Mouse (Mus musculus) stomach, embryonic 15.5 days (tissue): ENCODE measurements around the gene Slc24a3. TPM values are rescaled to one million over a fixed set of nuclear protein-coding genes. Genes with fewer than 3 reads are reported as not detected.

Experiments used
- ATAC-seq: fragments of 200-750 bp; cut with Nextera tagmentation; 2 replicates; pipeline ENCODE4 v1.8.0; 2017; ENCODE audit warnings: low read depth, moderate number of reproducible peaks, moderate TSS enrichment; ENCODE audit not compliant: insufficient read depth, low FRiP score
- H3K27ac ChIP-seq: fragments of 300-500 bp; sonication (generic); 2 replicates; pipeline ENCODE4 v1.5.1; 2015; ENCODE audit warnings: mild to moderate bottlenecking, inconsistent platforms
- H3K27me3 ChIP-seq: fragments of 300-500 bp; sonication (generic); replicated peaks from 2 replicates; pipeline ENCODE4 v1.6.1; 2015; ENCODE audit warnings: inconsistent platforms
- H3K36me3 ChIP-seq: fragments of 300-500 bp; sonication (generic); 2 replicates; pipeline ENCODE4 v1.6.1; 2015; ENCODE audit warnings: inconsistent platforms
- H3K4me1 ChIP-seq: fragments of 300-500 bp; sonication (generic); 2 replicates; pipeline ENCODE4 v1.6.1; 2015; ENCODE audit warnings: inconsistent platforms
- H3K4me2 ChIP-seq: fragments of 300-500 bp; sonication (generic); 2 replicates; pipeline ENCODE4 v1.6.1; 2015; ENCODE audit warnings: mild to moderate bottlenecking, inconsistent platforms
- H3K4me3 ChIP-seq: fragments of 300-500 bp; sonication (generic); replicated peaks from 2 replicates; pipeline ENCODE4 v1.5.1; 2015; ENCODE audit warnings: inconsistent platforms
- H3K9ac ChIP-seq: fragments of 300-500 bp; sonication (generic); 2 replicates; pipeline ENCODE4 v1.6.1; 2015; ENCODE audit warnings: inconsistent platforms
- H3K9me3 ChIP-seq: fragments of 300-500 bp; sonication (generic); 2 replicates; pipeline ENCODE4 v1.6.1; 2016; ENCODE audit warnings: inconsistent platforms
- WGBS: fragments of 180-500 bp; shearing (Covaris S2); methylation state at CpG from one replicate; pipeline ENCODE4 v1.1.7; 2015; 5-methylcytosine and 5-hydroxymethylcytosine counted together
- polyA plus RNA-seq: library from polyadenylated mRNA; unstranded; fragments of >200 nt; fragmentation: Nextera tagmentation; extraction: Ambion mirVana; gene quantifications from 2 replicates; pipeline ENCODE4 v1.2.1, GENCODE M21; 2015

Slc24a3 gene
- polyA plus RNA-seq, 1 experiment from 2014 or later = 5.4 TPM

GRCm38 (mm10) chr2:145670131-145670530 is 502.6 kb downstream of the Slc24a3 start:
- WGBS = 67% methylated on average over 4 of the region's 4 CpGs

GRCm38 (mm10) chr2:145674496-145675141 is 507.1 kb downstream of the Slc24a3 start:
- peak; percentile 11; the same call in 1 of the 2 replicates for ATAC-seq
- H3K4me1 ChIP-seq = peaks cover 24% of the 10 kb centered on the region

More at GRCm38 (mm10) chr2:145670131-145670530, 502.6 kb downstream of the Slc24a3 start:
- Histone ChIP-seq H3K9ac (no peak overlapping the region), H3K9me3 (no peaks in the 10 kb centered on the region), H3K27ac (no peak overlapping the region), H3K4me1 (peaks cover 14% of the 10 kb centered on the region; the same call in 1 of the 2 replicates), H3K4me2 (no peak overlapping the region), H3K36me3 (no peaks in the 10 kb centered on the region), H3K27me3 (no peaks in the 10 kb centered on the region), H3K4me3 (no peak overlapping the region)
- no peak for ATAC-seq

GRCm38 (mm10) chr2:145675142-145675755 is 507.7 kb downstream of the Slc24a3 start, which contains the start of gene Rin2:
TSS of gene Rin2 (plus strand) at chr2:145675215.
- Histone ChIP-seq H3K4me1 (peaks cover 28% of the 10 kb centered on the region), H3K4me3 (peak within 1 kb of the TSS; percentile 72), H3K9ac (peak within 1 kb of the TSS; percentile 50), H3K27ac (peak within 1 kb of the TSS; percentile 88), H3K36me3 (no peaks in the 10 kb centered on the region), H3K4me2 (peak within 1 kb of the TSS; percentile 93), H3K27me3 (no peaks in the 10 kb centered on the region), H3K9me3 (no peaks in the 10 kb centered on the region)
- WGBS = under 1% methylated on average over 30 of the region's 33 CpGs
- ATAC-seq = peak; percentile 88

More at GRCm38 (mm10) chr2:145674496-145675141, 507.1 kb downstream of the Slc24a3 start:
- no peaks in the 10 kb centered on the region for H3K36me3 ChIP-seq
- H3K4me2 ChIP-seq = peak overlapping the region; percentile 93
- WGBS = 3% methylated on average over 23 of the region's 23 CpGs
- H3K4me3 ChIP-seq = peak overlapping the region; percentile 72
- no peaks in the 10 kb centered on the region for H3K9me3 ChIP-seq
- H3K27ac ChIP-seq = peak overlapping the region; percentile 88
- peak overlapping the region; percentile 50 for H3K9ac ChIP-seq
- H3K27me3 ChIP-seq = no peaks in the 10 kb centered on the region

GRCm38 (mm10) chr2:145675756-145676543 is 508.4 kb downstream of the Slc24a3 start:
- WGBS = 3% methylated on average over 27 of the region's 27 CpGs
- peak; percentile 38 for ATAC-seq
- H3K27me3 ChIP-seq = no peaks in the 10 kb centered on the region
- H3K9me3 ChIP-seq = no peaks in the 10 kb centered on the region
- H3K27ac ChIP-seq = peak overlapping the region; percentile 88
- H3K36me3 ChIP-seq = no peaks in the 10 kb centered on the region
- H3K4me3 ChIP-seq = peak overlapping the region; percentile 72
- peak overlapping the region; percentile 50; the same call in 1 of the 2 replicates for H3K9ac ChIP-seq
- peak overlapping the region; percentile 93 for H3K4me2 ChIP-seq
- peaks cover 34% of the 10 kb centered on the region for H3K4me1 ChIP-seq

GRCm38 (mm10) chr2:145676544-145676925 is 509.0 kb downstream of the Slc24a3 start:
- Histone ChIP-seq H3K9ac (no peak overlapping the region), H3K4me2 (peak overlapping the region; percentile 93), H3K4me3 (peak overlapping the region; percentile 72; the same call in 1 of the 2 replicates), H3K4me1 (peaks cover 34% of the 10 kb centered on the region), H3K27ac (peak overlapping the region; percentile 88; the same call in 1 of the 2 replicates), H3K36me3 (no peaks in the 10 kb centered on the region), H3K27me3 (no peaks in the 10 kb centered on the region), H3K9me3 (no peaks in the 10 kb centered on the region)
- ATAC-seq = no peak
- WGBS = 25% methylated on average over 3 of the region's 3 CpGs

GRCm38 (mm10) chr2:145676936-145677335 is 509.4 kb downstream of the Slc24a3 start:
- Histone ChIP-seq H3K4me3 (no peak overlapping the region), H3K9ac (no peak overlapping the region), H3K4me1 (peaks cover 34% of the 10 kb centered on the region), H3K4me2 (peak overlapping the region; percentile 93; the same call in 1 of the 2 replicates), H3K27me3 (no peaks in the 10 kb centered on the region), H3K27ac (no peak overlapping the region), H3K36me3 (no peaks in the 10 kb centered on the region), H3K9me3 (no peaks in the 10 kb centered on the region)
- ATAC-seq = no peak
- 85% methylated on average over 2 of the region's 2 CpGs for WGBS

GRCm38 (mm10) chr2:145680141-145680540 is 512.6 kb downstream of the Slc24a3 start:
- H3K4me1 ChIP-seq = peaks cover 28% of the 10 kb centered on the region
- H3K27me3 ChIP-seq = no peaks in the 10 kb centered on the region
- no peak overlapping the region for H3K27ac ChIP-seq
- no peak overlapping the region for H3K4me2 ChIP-seq
- 56% methylated on average over 2 of the region's 2 CpGs for WGBS
- no peak for ATAC-seq
- H3K9ac ChIP-seq = no peak overlapping the region
- H3K9me3 ChIP-seq = no peaks in the 10 kb centered on the region
- H3K36me3 ChIP-seq = no peaks in the 10 kb centered on the region
- H3K4me3 ChIP-seq = no peak overlapping the region

GRCm38 (mm10) chr2:145680762-145681161 is 513.2 kb downstream of the Slc24a3 start:
- peak overlapping the region; percentile 70 for H3K27ac ChIP-seq
- 73% methylated on average over 9 of the region's 9 CpGs for WGBS
- no peak overlapping the region for H3K4me2 ChIP-seq
- no peaks in the 10 kb centered on the region for H3K36me3 ChIP-seq
- H3K27me3 ChIP-seq = no peaks in the 10 kb centered on the region
- ATAC-seq = no peak
- no peak overlapping the region for H3K4me3 ChIP-seq
- no peak overlapping the region for H3K9ac ChIP-seq
- peaks cover 28% of the 10 kb centered on the region for H3K4me1 ChIP-seq
- no peaks in the 10 kb centered on the region for H3K9me3 ChIP-seq

- no peak for ATAC-seq
- Histone ChIP-seq H3K4me2 (no peak overlapping the region), H3K27ac (0 out of 2 replicates have a peak overlapping the region, but pooled peaks have one; percentile 21), H3K4me1 (peaks cover 20% of the 10 kb centered on the region), H3K27me3 (no peaks in the 10 kb centered on the region), H3K9me3 (no peaks in the 10 kb centered on the region), H3K9ac (no peak overlapping the region), H3K4me3 (no peak overlapping the region), H3K36me3 (no peaks in the 10 kb centered on the region)
- 49% methylated on average over 4 of the region's 4 CpGs for WGBS
These were observed 514.1 kb downstream of the Slc24a3 start for GRCm38 (mm10) chr2:145681626-145682025.

GRCm38 (mm10) chr2:145682924-145683323 is 515.4 kb downstream of the Slc24a3 start:
- peaks cover 18% of the 10 kb centered on the region for H3K4me1 ChIP-seq
- H3K4me2 ChIP-seq = no peak overlapping the region
- H3K9ac ChIP-seq = no peak overlapping the region
- H3K36me3 ChIP-seq = no peaks in the 10 kb centered on the region
- ATAC-seq = no peak
- no peak overlapping the region for H3K4me3 ChIP-seq
- H3K27ac ChIP-seq = 0 out of 2 replicates have a peak overlapping the region, but pooled peaks have one; percentile 49
- no peaks in the 10 kb centered on the region for H3K9me3 ChIP-seq
- 37% methylated on average over 3 of the region's 3 CpGs for WGBS
- no peaks in the 10 kb centered on the region for H3K27me3 ChIP-seq

- no peak overlapping the region for H3K9ac ChIP-seq
- no peak for ATAC-seq
- H3K4me1 ChIP-seq = peaks cover 18% of the 10 kb centered on the region
- H3K4me2 ChIP-seq = no peak overlapping the region
- no peaks in the 10 kb centered on the region for H3K36me3 ChIP-seq
- peak overlapping the region; percentile 65; the same call in 1 of the 2 replicates for H3K27ac ChIP-seq
- 54% methylated on average over 3 of the region's 3 CpGs for WGBS
- H3K27me3 ChIP-seq = no peaks in the 10 kb centered on the region
- H3K9me3 ChIP-seq = no peaks in the 10 kb centered on the region
- H3K4me3 ChIP-seq = no peak overlapping the region
These were observed 516.0 kb downstream of the Slc24a3 start for GRCm38 (mm10) chr2:145683536-145683935.
